8 mouse cellular contexts compared by ENCODE assay signal in genomic region chr6:100013949-100014348, GRCm38 (mm10).
A peak's percentile ranks its signal among the peaks of the same experiment; 100 is the strongest.
DNase-seq lines count a peak whose midpoint lies in the region; ATAC-seq lines count a peak whose summit lies in the region.

No protein-coding gene starts in this region.

- no peak overlapping the region for H3K9ac ChIP-seq in heart, embryonic 16.5 days (ENCODE audit: low read length)
- H3K9ac ChIP-seq in limb, embryonic 15.5 days = no peak overlapping the region

- H3K4me3 ChIP-seq in heart, embryonic 16.5 days (ENCODE audit: low read length) = no peak overlapping the region
- H3K4me3 ChIP-seq in limb, embryonic 15.5 days = no peak overlapping the region
- H3K4me3 ChIP-seq in forebrain, embryonic 10.5 days = no peak overlapping the region

- no peaks in the 10 kb centered on the region for H3K9me3 ChIP-seq in heart, embryonic 16.5 days (replicated peaks; ENCODE audit: control insufficient read depth, low read length)
- H3K9me3 ChIP-seq in limb, embryonic 15.5 days = no peaks in the 10 kb centered on the region
- H3K9me3 ChIP-seq in forebrain, embryonic 10.5 days = no peaks in the 10 kb centered on the region

- H3K36me3 ChIP-seq in heart, embryonic 16.5 days (ENCODE audit: control insufficient read depth, insufficient read depth) = no peaks in the 10 kb centered on the region
- no peaks in the 10 kb centered on the region for H3K36me3 ChIP-seq in limb, embryonic 15.5 days
- no peaks in the 10 kb centered on the region for H3K36me3 ChIP-seq in forebrain, embryonic 10.5 days (replicated peaks)

- H3K4me2 ChIP-seq in heart, embryonic 16.5 days (ENCODE audit: low read depth, low read length) = no peak overlapping the region
- peak overlapping the region; percentile 2; the same call in 1 of the 2 replicates for H3K4me2 ChIP-seq in limb, embryonic 15.5 days

- no peak overlapping the region for H3K27ac ChIP-seq in heart, embryonic 16.5 days (ENCODE audit: low read length)
- no peak overlapping the region for H3K27ac ChIP-seq in limb, embryonic 15.5 days
- no peak overlapping the region for H3K27ac ChIP-seq in forebrain, embryonic 10.5 days

- H3K4me1 ChIP-seq in heart, embryonic 16.5 days (ENCODE audit: control insufficient read depth, insufficient read depth, low read length) = peaks cover 22% of the 10 kb centered on the region
- peaks cover 20% of the 10 kb centered on the region for H3K4me1 ChIP-seq in limb, embryonic 15.5 days
- H3K4me1 ChIP-seq in forebrain, embryonic 10.5 days = peaks cover 13% of the 10 kb centered on the region

- 28% methylated on average over 6 of the region's 6 CpGs for WGBS in heart, embryonic 16.5 days
- 10% methylated on average over 6 of the region's 6 CpGs for WGBS in limb, embryonic 15.5 days
- WGBS in forebrain, embryonic 10.5 days = 50% methylated on average over 6 of the region's 6 CpGs

- ATAC-seq in heart, embryonic 16.5 days (replicated peaks; ENCODE audit: extremely low read depth, insufficient read depth, low FRiP score) = peak; percentile 76
- peak; percentile 75 for ATAC-seq in limb, embryonic 15.5 days (ENCODE audit: insufficient number of reproducible peaks, low FRiP score, low TSS enrichment, low read depth)
- ATAC-seq in inflammation-experienced regulatory T-cells, adult 6 months = no peak

- peaks cover 3% of the 10 kb centered on the region; the same call in 1 of the 2 replicates for H3K27me3 ChIP-seq in heart, embryonic 16.5 days (ENCODE audit: control insufficient read depth, insufficient read depth, low read length)
- peaks cover 32% of the 10 kb centered on the region for H3K27me3 ChIP-seq in limb, embryonic 15.5 days
- peaks cover 68% of the 10 kb centered on the region for H3K27me3 ChIP-seq in forebrain, embryonic 10.5 days (ENCODE audit: poor library complexity, severe bottlenecking)

- peak; percentile 22 for DNase-seq in gastrocnemius, postnatal 10 days
- no peak for DNase-seq in gastrocnemius, postnatal 25 days
- DNase-seq in adrenal gland, adult 8-10 months = peak; percentile 41
- DNase-seq in forebrain, embryonic 10.5 days (ENCODE audit: extremely low spot score, low spot score) = no peak
- DNase-seq in right cerebral cortex, postnatal 25 days = no peak

Comparison
In these comparisons a context has a peak if more than half of its experiments do, and no peak if none do; other contexts are left out.
1. DNase-seq: peak in gastrocnemius, postnatal 10 days (single experiment) and adrenal gland, adult 8-10 months (single experiment); none in gastrocnemius, postnatal 25 days (single experiment), forebrain, embryonic 10.5 days (single experiment) and right cerebral cortex, postnatal 25 days (single experiment).